Mouse (Mus musculus) retina, postnatal 7 days (tissue): Measurements from ENCODE around the gene Nhlh2.

Source experiments
- DNase-seq: peaks from one replicate; pipeline ENCODE4 v3.0.0-alpha.2; 2012; ENCODE audit warnings: low read depth, low spot score

The Nhlh2 gene

GRCm38 (mm10) chr3:102025659-102026058 lies 15.8 kb downstream of the Nhlh2 start:
- DNase-seq = no peak

- no peak for DNase-seq
Observed at GRCm38 (mm10) chr3:102027880-102028279, 18.0 kb downstream of the Nhlh2 start.

GRCm38 (mm10) chr3:102037806-102038205 lies 27.9 kb downstream of the Nhlh2 start:
- DNase-seq = no peak

GRCm38 (mm10) chr3:102038608-102039007 lies 28.7 kb downstream of the Nhlh2 start:
- no peak for DNase-seq

- no peak for DNase-seq
Observed at GRCm38 (mm10) chr3:102041632-102042031, 31.8 kb downstream of the Nhlh2 start.

GRCm38 (mm10) chr3:102045071-102045470 lies 35.2 kb downstream of the Nhlh2 start:
- DNase-seq = no peak

- no peak for DNase-seq
Observed at GRCm38 (mm10) chr3:102047532-102047931, 37.7 kb downstream of the Nhlh2 start.

GRCm38 (mm10) chr3:102049207-102050104 lies 39.6 kb downstream of the Nhlh2 start:
- no peak for DNase-seq

- DNase-seq = no peak
Observed at GRCm38 (mm10) chr3:102052036-102052435, 42.2 kb downstream of the Nhlh2 start.

GRCm38 (mm10) chr3:102053293-102053692 lies 43.4 kb downstream of the Nhlh2 start:
- no peak for DNase-seq

GRCm38 (mm10) chr3:102055878-102056277 lies 46.0 kb downstream of the Nhlh2 start:
- no peak for DNase-seq

GRCm38 (mm10) chr3:102060065-102060464 lies 50.2 kb downstream of the Nhlh2 start:
- no peak for DNase-seq

GRCm38 (mm10) chr3:102061923-102062670 lies 52.2 kb downstream of the Nhlh2 start:
- DNase-seq = peak; percentile 35

GRCm38 (mm10) chr3:102062671-102063010 lies 52.8 kb downstream of the Nhlh2 start:
- DNase-seq = no peak

GRCm38 (mm10) chr3:102063273-102064120 lies 53.6 kb downstream of the Nhlh2 start:
- no peak for DNase-seq

GRCm38 (mm10) chr3:102064566-102064965 lies 54.7 kb downstream of the Nhlh2 start:
- no peak for DNase-seq
